Mouse (Mus musculus): ENCODE data around the gene Antxr1. TPM values are rescaled to one million over a fixed set of nuclear protein-coding genes. Genes with fewer than 3 reads are reported as not detected.
A peak's percentile ranks its signal among the peaks of the same experiment; 100 is the strongest.

Antxr1 gene
- polyA plus RNA-seq, 1 experiment from 2014 or later = 21.1 TPM

DNA sequence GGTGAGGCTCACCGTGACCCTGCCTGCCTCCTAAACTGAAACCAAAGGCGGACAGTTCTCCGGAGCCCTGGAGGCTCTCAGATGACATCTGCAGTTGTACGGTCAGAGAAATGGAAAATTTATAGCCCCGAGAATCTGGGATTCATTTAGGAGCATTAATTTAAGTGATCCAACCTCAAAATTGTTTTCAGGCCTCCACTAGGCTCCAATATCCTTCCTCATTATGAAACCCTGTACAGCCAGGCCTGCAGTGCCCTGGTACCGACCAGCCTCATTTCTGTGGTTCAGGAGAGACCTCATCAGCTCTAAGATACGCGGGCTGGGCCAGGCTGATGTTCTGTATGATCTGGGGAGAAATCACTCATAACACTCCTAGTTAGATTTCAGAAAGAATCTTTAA, 184.2 kb downstream of the Antxr1 start:
- WGBS = 33% methylated on average over 8 of the region's 8 CpGs
- Histone ChIP-seq H3K27me3 (no peaks in the 10 kb centered on the region), H3K9ac (no peak overlapping the region), H3K4me1 (peaks cover 36% of the 10 kb centered on the region), H3K4me3 (no peak overlapping the region), H3K4me2 (replicated peaks) (no peak overlapping the region), H3K36me3 (peaks cover 34% of the 10 kb centered on the region), H3K27ac (peak overlapping the region; percentile 73; the same call in 1 of the 2 replicates), H3K9me3 (no peaks in the 10 kb centered on the region)
- ATAC-seq (ENCODE audit: low FRiP score, low read depth) = no peak

DNA sequence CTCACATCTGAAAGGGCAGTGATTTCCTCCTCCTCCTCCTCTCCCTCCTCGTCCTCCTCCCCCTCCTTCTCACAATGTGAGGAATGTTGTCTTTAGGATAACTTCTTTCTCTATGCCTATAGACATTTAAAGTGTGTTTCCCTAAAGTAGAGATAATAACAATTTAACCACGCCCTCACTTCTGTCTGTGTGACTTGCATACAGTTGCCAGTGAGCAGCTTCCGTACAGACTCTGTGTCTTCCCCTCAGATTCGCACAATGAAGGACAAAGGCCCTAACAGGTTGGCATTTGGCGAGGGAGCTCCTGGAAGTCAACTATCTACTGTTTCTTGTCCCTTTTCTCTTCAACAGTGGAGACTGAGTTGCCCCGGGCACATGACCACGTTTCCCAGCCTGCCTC, 185.2 kb downstream of the Antxr1 start:
- WGBS = 82% methylated on average over 7 of the region's 7 CpGs

DNA sequence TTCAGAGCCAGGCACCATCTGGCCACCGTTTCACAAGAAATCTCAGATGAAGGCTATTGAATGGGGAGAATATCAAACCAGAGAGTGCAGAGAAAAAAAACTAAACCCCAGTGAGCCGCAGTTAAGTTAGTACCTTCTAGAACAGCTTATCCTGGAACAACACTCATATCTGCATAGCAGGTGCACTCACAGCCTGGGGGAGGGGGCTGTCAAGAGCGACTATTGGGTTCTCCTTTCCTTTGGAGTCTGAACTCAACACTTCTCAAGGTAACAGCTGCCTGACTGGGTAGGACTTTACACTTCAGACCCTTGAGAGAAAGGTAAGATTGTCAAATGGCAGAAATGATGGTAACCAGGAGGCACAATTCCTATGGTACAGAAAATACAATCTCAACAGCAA, 187.7 kb downstream of the Antxr1 start:
- ATAC-seq (ENCODE audit: low FRiP score, low read depth) = no peak
- Histone ChIP-seq H3K4me1 (peaks cover 41% of the 10 kb centered on the region), H3K27me3 (no peaks in the 10 kb centered on the region), H3K9me3 (no peaks in the 10 kb centered on the region), H3K9ac (no peak overlapping the region), H3K4me2 (replicated peaks) (no peak overlapping the region), H3K4me3 (no peak overlapping the region), H3K27ac (no peak overlapping the region), H3K36me3 (peaks cover 22% of the 10 kb centered on the region)
- WGBS = 52% methylated on average over 3 of the region's 3 CpGs

More for the DNA sequence above, 185.2 kb downstream of the Antxr1 start:
- Histone ChIP-seq H3K27me3 (no peaks in the 10 kb centered on the region), H3K4me1 (peaks cover 36% of the 10 kb centered on the region), H3K4me3 (no peak overlapping the region), H3K36me3 (peaks cover 33% of the 10 kb centered on the region), H3K9me3 (no peaks in the 10 kb centered on the region), H3K27ac (no peak overlapping the region), H3K4me2 (replicated peaks) (no peak overlapping the region), H3K9ac (no peak overlapping the region)
- ATAC-seq (ENCODE audit: low FRiP score, low read depth) = no peak

DNA sequence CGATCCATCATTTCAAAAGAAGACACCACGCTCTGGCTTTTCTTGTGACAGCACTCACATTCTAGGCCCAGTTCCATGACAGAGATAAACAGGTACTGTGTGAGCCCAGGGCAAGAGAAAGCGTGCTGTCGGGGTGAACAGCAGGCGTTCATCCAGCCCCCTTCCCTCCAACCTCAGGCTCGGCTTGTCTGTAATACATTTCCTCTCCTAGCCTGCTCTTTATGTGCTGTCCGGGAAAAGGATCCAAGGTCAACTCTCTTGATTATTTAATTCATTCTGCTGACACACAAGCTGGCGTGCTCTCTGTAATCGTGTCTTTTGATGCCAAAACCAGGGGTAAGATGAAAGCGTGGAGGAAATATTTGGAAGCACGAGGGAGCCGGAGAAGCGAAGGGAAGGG, 192.0 kb downstream of the Antxr1 start:
- H3K4me2 ChIP-seq (replicated peaks) = no peak overlapping the region
- no peaks in the 10 kb centered on the region for H3K9me3 ChIP-seq
- H3K27ac ChIP-seq = no peak overlapping the region
- no peak for ATAC-seq (ENCODE audit: low FRiP score, low read depth)
- H3K27me3 ChIP-seq = no peaks in the 10 kb centered on the region
- H3K4me3 ChIP-seq = no peak overlapping the region
- peaks cover 16% of the 10 kb centered on the region for H3K36me3 ChIP-seq
- H3K4me1 ChIP-seq = peaks cover 58% of the 10 kb centered on the region
- no peak overlapping the region for H3K9ac ChIP-seq
- WGBS = 72% methylated on average over 13 of the region's 13 CpGs

DNA sequence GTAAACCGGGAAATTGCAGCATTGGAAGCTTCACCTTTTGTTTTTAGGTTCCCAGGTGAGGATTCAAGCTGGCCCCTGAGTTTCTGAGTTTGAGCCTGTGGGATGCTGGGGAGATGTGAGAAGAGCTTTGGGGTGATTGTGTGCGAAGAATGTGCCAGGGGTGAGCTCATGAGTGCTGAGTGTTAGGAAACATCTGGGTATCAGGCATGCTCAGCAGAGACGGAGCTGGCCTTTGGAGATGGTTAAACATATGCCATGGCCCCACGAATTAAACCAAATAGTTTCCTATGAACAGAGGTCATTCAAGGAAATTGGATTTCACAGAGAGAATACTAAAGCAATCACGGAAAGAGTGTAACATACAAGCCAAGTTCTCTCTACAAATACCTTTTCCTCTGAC, 193.4 kb downstream of the Antxr1 start:
- Histone ChIP-seq H3K27ac (peak overlapping the region; percentile 35; the same call in 1 of the 2 replicates), H3K36me3 (peaks cover 26% of the 10 kb centered on the region), H3K4me1 (peaks cover 58% of the 10 kb centered on the region), H3K4me3 (no peak overlapping the region), H3K9me3 (no peaks in the 10 kb centered on the region), H3K4me2 (replicated peaks) (no peak overlapping the region), H3K27me3 (no peaks in the 10 kb centered on the region), H3K9ac (no peak overlapping the region)
- WGBS = 59% methylated on average over 5 of the region's 5 CpGs
- no peak for ATAC-seq (ENCODE audit: low FRiP score, low read depth)

DNA sequence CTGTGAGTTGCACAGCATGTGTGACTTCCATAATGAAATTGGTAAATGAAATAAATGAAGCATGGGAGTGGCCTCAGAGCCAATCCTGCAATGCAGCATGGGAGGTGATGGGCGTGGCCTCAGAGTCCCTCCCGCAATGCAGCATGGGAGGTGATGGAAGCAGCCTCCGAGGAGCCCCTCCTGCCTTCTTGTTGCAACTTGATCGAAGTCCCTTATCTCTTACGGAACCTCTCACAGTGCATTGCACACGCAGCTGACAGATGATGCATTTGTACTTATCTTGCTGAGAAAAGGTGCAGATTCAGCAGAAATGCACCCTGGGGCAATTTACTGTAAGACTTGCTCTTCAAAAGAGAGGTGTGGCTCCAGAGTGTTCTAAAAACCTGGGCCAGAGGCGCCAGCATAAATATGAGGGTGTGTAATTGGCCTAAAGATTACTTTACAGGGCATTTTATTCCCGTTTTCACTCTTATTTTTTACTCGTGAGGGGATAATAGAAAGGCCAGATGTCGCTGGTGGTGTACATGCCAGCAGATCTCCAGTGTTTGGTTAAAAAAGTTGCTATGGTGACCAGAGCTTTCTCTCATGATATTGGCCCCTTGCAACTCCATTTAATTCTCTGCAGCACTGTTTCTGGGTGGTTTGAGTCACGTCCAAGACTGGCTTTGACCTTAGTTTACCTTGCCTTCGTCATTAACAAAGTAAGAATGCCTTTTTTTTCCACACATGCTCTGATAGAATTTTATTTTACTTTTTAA, 195.6 kb downstream of the Antxr1 start:
- ATAC-seq (ENCODE audit: low FRiP score, low read depth) = peak; percentile 80
- H3K27me3 ChIP-seq = no peaks in the 10 kb centered on the region
- H3K4me3 ChIP-seq = no peak overlapping the region
- H3K9me3 ChIP-seq = no peaks in the 10 kb centered on the region
- H3K9ac ChIP-seq = no peak overlapping the region
- H3K4me2 ChIP-seq (replicated peaks) = no peak overlapping the region
- peaks cover 56% of the 10 kb centered on the region for H3K4me1 ChIP-seq
- WGBS = 55% methylated on average over 12 of the region's 12 CpGs
- H3K27ac ChIP-seq = peak overlapping the region; percentile 39
- H3K36me3 ChIP-seq = peaks cover 37% of the 10 kb centered on the region

DNA sequence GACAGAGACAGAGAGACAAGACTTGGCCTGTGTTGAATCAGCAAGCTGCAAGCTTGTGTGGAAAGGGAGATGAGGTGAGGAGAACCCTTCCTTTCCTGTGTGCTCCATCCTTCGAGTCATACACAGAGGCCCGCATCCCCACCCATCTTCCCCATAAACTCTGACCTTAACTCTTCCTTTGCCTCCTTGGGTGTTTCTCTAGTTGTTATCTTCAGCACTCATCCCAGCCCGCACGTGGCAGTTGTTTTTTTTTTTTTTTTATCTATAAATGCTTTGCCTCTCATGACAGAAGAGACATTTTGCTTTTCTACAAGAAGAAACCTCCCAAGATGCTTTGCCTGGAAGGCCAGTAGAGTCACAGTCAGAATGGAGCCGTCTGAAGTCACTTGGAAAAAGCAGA, 197.1 kb downstream of the Antxr1 start:
- Histone ChIP-seq H3K4me2 (replicated peaks) (no peak overlapping the region), H3K9me3 (no peaks in the 10 kb centered on the region), H3K36me3 (peaks cover 49% of the 10 kb centered on the region), H3K4me1 (peaks cover 50% of the 10 kb centered on the region), H3K4me3 (no peak overlapping the region), H3K9ac (no peak overlapping the region), H3K27me3 (no peaks in the 10 kb centered on the region), H3K27ac (no peak overlapping the region)
- 87% methylated on average over 5 of the region's 5 CpGs for WGBS
- no peak for ATAC-seq (ENCODE audit: low FRiP score, low read depth)

DNA sequence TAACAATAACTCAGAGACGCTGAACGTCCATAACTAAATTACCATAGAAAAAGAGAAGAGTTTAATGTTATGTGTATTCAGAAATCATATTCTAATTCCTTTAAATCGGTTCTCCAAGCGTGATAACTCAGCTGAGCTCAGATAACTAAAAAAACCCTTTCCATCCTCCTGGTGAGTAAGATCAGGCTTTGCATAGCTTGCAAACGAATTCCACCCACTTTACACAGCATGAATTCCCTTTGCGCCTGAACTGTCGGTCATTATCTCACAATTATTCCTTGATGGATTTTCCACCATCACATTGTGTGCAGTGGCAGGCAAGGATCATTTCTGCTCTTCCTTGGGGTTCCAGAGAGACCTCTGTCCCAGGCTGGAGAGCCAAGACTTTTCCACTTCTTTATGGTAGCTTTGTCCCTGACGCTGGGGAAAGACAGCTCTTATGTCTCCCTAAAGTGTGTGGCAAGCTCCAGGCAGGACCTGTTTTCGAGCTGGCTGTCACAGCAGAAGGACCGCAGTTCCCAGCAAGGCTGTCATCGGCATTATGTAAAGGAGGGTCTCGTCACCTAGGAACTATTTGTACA, 201.6 kb downstream of the Antxr1 start:
- no peak for ATAC-seq (ENCODE audit: low FRiP score, low read depth)
- Histone ChIP-seq H3K9me3 (peaks cover 5% of the 10 kb centered on the region; the same call in 1 of the 2 replicates), H3K4me1 (peaks cover 9% of the 10 kb centered on the region; the same call in 1 of the 2 replicates), H3K36me3 (peaks cover 53% of the 10 kb centered on the region), H3K4me3 (no peak overlapping the region), H3K27me3 (no peaks in the 10 kb centered on the region), H3K27ac (no peak overlapping the region), H3K4me2 (replicated peaks) (no peak overlapping the region), H3K9ac (no peak overlapping the region)
- 71% methylated on average over 12 of the region's 12 CpGs for WGBS

DNA sequence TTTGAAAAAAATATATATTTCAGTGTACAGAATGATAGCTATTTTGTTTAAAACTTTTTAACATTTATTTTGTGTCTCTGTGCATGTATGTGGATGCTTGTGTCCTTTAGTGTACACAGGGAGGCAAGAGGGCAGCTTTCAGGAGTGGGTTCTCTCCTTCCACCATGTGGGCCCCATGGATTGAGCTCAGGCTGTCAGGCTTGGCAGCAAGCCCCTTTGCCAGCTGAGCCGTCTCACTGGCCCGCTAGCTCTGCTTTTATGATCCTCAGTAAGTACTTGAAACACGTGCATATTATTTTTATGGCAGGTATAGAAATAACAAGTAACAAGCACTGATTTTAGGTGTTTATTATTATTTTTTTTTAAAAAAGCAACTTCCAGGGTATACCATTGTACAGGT, 202.1 kb downstream of the Antxr1 start:
- WGBS = 39% methylated on average over 3 of the region's 3 CpGs
- peaks cover 51% of the 10 kb centered on the region for H3K36me3 ChIP-seq

DNA sequence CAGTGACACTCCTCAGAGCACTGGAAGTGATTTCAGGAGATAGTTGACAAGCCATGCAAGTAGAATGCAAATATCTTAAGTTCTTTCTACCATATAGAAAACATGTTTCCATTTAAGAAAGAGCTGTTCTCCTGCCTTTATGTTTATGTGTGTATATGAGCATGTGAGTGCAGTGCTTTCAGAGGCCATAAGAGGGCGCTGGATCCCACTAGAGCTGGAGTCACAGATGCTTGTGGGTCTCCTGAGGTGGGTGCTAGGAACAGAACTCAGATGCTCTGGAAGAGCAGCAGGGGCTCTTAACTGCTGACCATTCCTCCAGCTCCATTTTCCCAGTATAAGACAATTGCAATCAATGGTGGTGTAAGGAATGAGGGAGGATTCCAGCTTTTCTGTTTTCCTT, 204.5 kb downstream of the Antxr1 start:
- Histone ChIP-seq H3K4me3 (no peak overlapping the region), H3K4me1 (peaks cover 25% of the 10 kb centered on the region), H3K9ac (no peak overlapping the region), H3K9me3 (peaks cover 5% of the 10 kb centered on the region; the same call in 1 of the 2 replicates), H3K4me2 (replicated peaks) (no peak overlapping the region), H3K27ac (no peak overlapping the region), H3K36me3 (peaks cover 30% of the 10 kb centered on the region), H3K27me3 (no peaks in the 10 kb centered on the region)
- no peak for ATAC-seq (ENCODE audit: low FRiP score, low read depth)
- WGBS = 81% methylated on average over 1 of the region's 1 CpGs

More for the DNA sequence above, 202.1 kb downstream of the Antxr1 start:
- Histone ChIP-seq H3K9ac (no peak overlapping the region), H3K4me2 (replicated peaks) (no peak overlapping the region), H3K27me3 (no peaks in the 10 kb centered on the region), H3K4me1 (peaks cover 9% of the 10 kb centered on the region; the same call in 1 of the 2 replicates), H3K9me3 (peaks cover 5% of the 10 kb centered on the region; the same call in 1 of the 2 replicates), H3K27ac (no peak overlapping the region), H3K4me3 (no peak overlapping the region)
- no peak for ATAC-seq (ENCODE audit: low FRiP score, low read depth)

DNA sequence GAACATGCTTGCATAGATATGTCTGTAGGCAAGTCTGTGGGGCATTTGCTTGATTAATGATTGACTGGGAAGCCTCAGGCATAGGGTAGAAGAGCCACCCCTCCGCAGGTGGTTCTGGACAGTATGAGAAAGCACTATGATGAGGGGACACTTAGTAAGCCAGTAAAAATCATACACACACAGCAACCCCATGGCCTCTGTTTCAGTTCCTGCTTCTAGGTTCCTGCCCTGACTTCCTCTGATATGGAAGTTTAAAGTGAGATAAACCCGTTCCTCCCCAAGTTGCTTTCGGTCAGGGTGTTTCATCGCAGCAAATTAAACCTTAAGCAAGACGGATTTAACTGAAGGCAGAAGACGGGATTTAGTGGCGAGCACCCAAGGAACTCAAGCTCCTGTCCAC, 205.0 kb downstream of the Antxr1 start:
- WGBS = 94% methylated on average over 7 of the region's 7 CpGs
- Histone ChIP-seq H3K4me1 (peaks cover 25% of the 10 kb centered on the region), H3K36me3 (peaks cover 26% of the 10 kb centered on the region), H3K27ac (no peak overlapping the region), H3K4me2 (replicated peaks) (no peak overlapping the region), H3K9me3 (peaks cover 5% of the 10 kb centered on the region; the same call in 1 of the 2 replicates), H3K27me3 (no peaks in the 10 kb centered on the region), H3K4me3 (no peak overlapping the region), H3K9ac (no peak overlapping the region)
- no peak for ATAC-seq (ENCODE audit: low FRiP score, low read depth)

DNA sequence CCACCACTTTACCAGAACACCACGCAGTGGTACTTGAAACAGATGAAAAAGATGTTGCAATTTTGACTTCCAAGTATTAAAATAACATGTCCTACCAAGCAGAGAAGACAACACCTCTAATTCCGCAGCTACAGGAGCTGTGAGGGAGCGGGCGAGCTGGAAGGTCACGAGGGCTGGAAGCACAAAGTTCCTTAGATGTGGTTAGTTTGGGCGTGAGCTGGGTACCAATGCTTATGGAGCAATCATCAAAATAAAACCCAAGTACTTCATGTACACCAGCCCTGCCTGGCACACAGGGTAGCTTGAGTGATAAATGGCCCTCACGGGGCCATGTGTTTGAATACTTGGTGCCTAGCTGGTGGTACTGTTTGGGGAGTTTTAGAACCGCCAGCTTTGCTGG, 205.8 kb downstream of the Antxr1 start:
- H3K36me3 ChIP-seq = peaks cover 19% of the 10 kb centered on the region
- H3K9me3 ChIP-seq = peaks cover 5% of the 10 kb centered on the region; the same call in 1 of the 2 replicates
- no peak for ATAC-seq (ENCODE audit: low FRiP score, low read depth)
- H3K27ac ChIP-seq = no peak overlapping the region
- H3K4me3 ChIP-seq = no peak overlapping the region
- no peak overlapping the region for H3K4me2 ChIP-seq (replicated peaks)
- H3K27me3 ChIP-seq = no peaks in the 10 kb centered on the region
- peaks cover 25% of the 10 kb centered on the region for H3K4me1 ChIP-seq
- no peak overlapping the region for H3K9ac ChIP-seq
- WGBS = 79% methylated on average over 8 of the region's 8 CpGs
